Mouse (Mus musculus) hindbrain, embryonic 12.5 days (tissue): ENCODE measurements around the gene Rin3. TPM values are rescaled to one million over a fixed set of nuclear protein-coding genes. Genes with fewer than 3 reads are reported as not detected.

Experiments used
- ATAC-seq: fragments of 200-750 bp; cut with Nextera tagmentation; 2 replicates; pipeline ENCODE4 v1.8.0; 2017; ENCODE audit warnings: moderate TSS enrichment; ENCODE audit not compliant: low FRiP score
- H3K27ac ChIP-seq: fragments of 300-500 bp; sonication (generic); 2 replicates; pipeline ENCODE4 v1.5.1; 2016; ENCODE audit warnings: mild to moderate bottlenecking
- H3K27me3 ChIP-seq: fragments of 300-500 bp; sonication (generic); 2 replicates; pipeline ENCODE4 v1.6.1; 2016; ENCODE audit warnings: mild to moderate bottlenecking
- H3K36me3 ChIP-seq: fragments of 300-500 bp; sonication (generic); 2 replicates; pipeline ENCODE4 v1.6.1; 2016; ENCODE audit warnings: mild to moderate bottlenecking
- H3K4me1 ChIP-seq: fragments of 300-500 bp; sonication (generic); 2 replicates; pipeline ENCODE4 v1.6.1; 2016
- H3K4me2 ChIP-seq: fragments of 300-500 bp; sonication (generic); replicated peaks from 2 replicates; pipeline ENCODE4 v1.6.1; 2016; ENCODE audit warnings: mild to moderate bottlenecking
- H3K4me3 ChIP-seq: fragments of 300-500 bp; sonication (generic); 2 replicates; pipeline ENCODE4 v1.5.1; 2016; ENCODE audit warnings: mild to moderate bottlenecking
- H3K9ac ChIP-seq: fragments of 300-500 bp; sonication (generic); 2 replicates; pipeline ENCODE4 v1.6.1; 2016; ENCODE audit warnings: mild to moderate bottlenecking, moderate library complexity
- H3K9me3 ChIP-seq: fragments of 300-500 bp; sonication (generic); replicated peaks from 2 replicates; pipeline ENCODE4 v1.6.1; 2016; ENCODE audit warnings: mild to moderate bottlenecking
- WGBS: fragments of 180-500 bp; shearing (Covaris S2); methylation state at CpG from one replicate; pipeline ENCODE4 v1.1.7; 2016; 5-methylcytosine and 5-hydroxymethylcytosine counted together
- polyA plus RNA-seq: library from polyadenylated mRNA; unstranded; fragments of >200 nt; fragmentation: Nextera tagmentation; extraction: Ambion mirVana; gene quantifications from 2 replicates; pipeline ENCODE4 v1.2.1, GENCODE M21; 2016

Gene Rin3
- polyA plus RNA-seq, result 6.8 TPM in 2 replicates

GRCm38 (mm10) chr12:102282763-102283482 lies at the start of gene Rin3:
TSS of gene Rin3 (plus strand) at chr12:102283048.
- 2% methylated on average over 62 of the region's 75 CpGs for WGBS
- Histone ChIP-seq H3K27me3 (peaks cover 11% of the 10 kb centered on the region; the same call in 1 of the 2 replicates), H3K4me2 (peak within 1 kb of the TSS; percentile 91), H3K9ac (peak within 1 kb of the TSS; percentile 69), H3K27ac (0 out of 2 replicates have a peak within 1 kb of the TSS, but pooled peaks have one; percentile 17), H3K9me3 (0 out of 2 replicates have a peak, but pooled peaks cover 3% of the 10 kb centered on the region), H3K36me3 (no peaks in the 10 kb centered on the region), H3K4me1 (peaks cover 25% of the 10 kb centered on the region), H3K4me3 (peak within 1 kb of the TSS; percentile 52)
- peak; percentile 45 for ATAC-seq

DNA sequence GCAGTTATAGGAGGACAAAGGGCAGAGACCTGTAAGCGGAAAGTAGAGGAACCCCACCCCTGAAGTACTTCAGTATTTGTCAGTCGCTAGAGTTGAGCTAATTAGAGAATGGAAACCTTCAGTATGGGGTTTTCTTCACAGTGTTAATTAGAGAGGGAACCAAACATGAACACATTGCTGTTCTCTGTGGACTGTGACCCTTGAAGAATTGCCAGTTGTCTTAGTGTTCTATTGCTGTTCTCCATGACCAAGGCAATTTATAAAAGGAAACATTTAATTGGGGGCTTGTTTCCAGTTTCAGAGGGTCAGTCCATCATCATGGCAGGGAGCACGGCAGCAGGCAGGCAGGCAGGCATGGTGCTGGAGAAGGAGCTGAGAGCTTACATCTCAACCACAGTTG lies 47.3 kb upstream of the Rin3 start:
- H3K4me1 ChIP-seq, result no peaks in the 10 kb centered on the region
- no peaks in the 10 kb centered on the region for H3K36me3 ChIP-seq
- H3K4me3 ChIP-seq, result no peak overlapping the region
- no peak overlapping the region for H3K4me2 ChIP-seq
- no peak for ATAC-seq
- H3K27ac ChIP-seq, result no peak overlapping the region
- H3K9me3 ChIP-seq, result no peaks in the 10 kb centered on the region
- 84% methylated on average over 3 of the region's 3 CpGs for WGBS
- no peaks in the 10 kb centered on the region for H3K27me3 ChIP-seq
- no peak overlapping the region for H3K9ac ChIP-seq

DNA sequence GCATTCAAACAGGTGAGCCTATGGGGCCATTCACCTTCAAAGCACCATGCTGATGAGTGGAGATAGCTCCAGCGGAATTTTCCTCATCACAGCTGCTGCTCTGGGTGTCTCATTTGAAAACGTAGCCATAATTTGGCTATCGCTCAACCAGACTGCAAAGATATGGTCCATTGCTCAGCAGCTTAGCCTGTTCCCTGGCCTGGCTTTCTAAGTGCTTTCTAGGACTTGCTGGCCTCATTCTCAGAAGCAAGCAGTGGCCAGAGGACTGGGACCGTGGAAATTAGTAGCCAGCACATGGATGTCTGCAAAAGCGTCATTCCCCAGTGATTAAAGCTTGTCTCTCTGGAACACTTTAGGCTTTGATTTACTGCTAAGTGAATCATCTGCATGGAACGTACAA lies 46.5 kb upstream of the Rin3 start:
- Histone ChIP-seq H3K27me3 (no peaks in the 10 kb centered on the region), H3K9ac (no peak overlapping the region), H3K36me3 (no peaks in the 10 kb centered on the region), H3K9me3 (no peaks in the 10 kb centered on the region), H3K4me2 (no peak overlapping the region), H3K4me1 (no peaks in the 10 kb centered on the region), H3K27ac (no peak overlapping the region), H3K4me3 (no peak overlapping the region)
- 86% methylated on average over 6 of the region's 6 CpGs for WGBS
- ATAC-seq, result no peak

DNA sequence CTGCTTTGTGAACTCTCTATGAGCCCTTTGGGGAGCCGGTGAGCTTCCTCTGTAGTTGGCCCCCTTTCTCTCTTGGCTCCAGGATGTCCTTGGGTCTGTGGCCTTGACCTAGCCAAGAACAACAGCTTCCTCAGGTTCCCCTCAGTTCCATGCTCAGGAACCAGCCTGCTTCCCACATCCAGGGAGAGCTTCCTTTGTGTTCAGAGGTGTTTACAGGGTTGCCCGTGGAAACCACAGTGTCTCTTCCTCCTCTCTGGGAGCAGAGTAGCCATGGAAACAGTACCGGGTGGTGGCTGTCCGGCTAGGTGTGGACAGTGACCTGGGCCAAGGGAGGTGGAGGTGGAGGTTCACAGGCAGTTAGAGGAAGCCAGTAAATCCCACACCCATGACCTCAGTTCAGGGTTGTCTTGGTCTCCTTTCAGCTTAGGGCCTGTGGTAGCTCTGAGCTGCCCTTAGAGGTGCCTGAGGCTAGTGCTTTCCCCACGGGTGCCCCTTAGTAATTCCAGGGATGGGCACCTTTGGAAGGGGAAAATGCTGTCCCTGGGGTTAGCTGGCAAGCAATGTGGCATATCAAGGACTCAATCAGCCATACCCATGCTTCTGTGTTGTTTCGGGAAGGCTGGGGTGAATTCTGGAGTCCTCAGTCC lies 40.6 kb upstream of the Rin3 start:
- ATAC-seq, result no peak
- H3K36me3 ChIP-seq, result no peaks in the 10 kb centered on the region
- WGBS, result 59% methylated on average over 6 of the region's 6 CpGs
- no peak overlapping the region for H3K4me3 ChIP-seq
- no peak overlapping the region for H3K9ac ChIP-seq
- H3K27me3 ChIP-seq, result no peaks in the 10 kb centered on the region
- no peaks in the 10 kb centered on the region for H3K9me3 ChIP-seq
- no peak overlapping the region for H3K27ac ChIP-seq
- no peak overlapping the region for H3K4me2 ChIP-seq
- H3K4me1 ChIP-seq, result peaks cover 6% of the 10 kb centered on the region; the same call in 1 of the 2 replicates

GRCm38 (mm10) chr12:102243915-102244314 lies 38.9 kb upstream of the Rin3 start:
- H3K9me3 ChIP-seq, result no peaks in the 10 kb centered on the region
- ATAC-seq, result no peak
- H3K9ac ChIP-seq, result no peak overlapping the region
- no peak overlapping the region for H3K4me3 ChIP-seq
- H3K4me1 ChIP-seq, result peaks cover 6% of the 10 kb centered on the region; the same call in 1 of the 2 replicates
- H3K4me2 ChIP-seq, result no peak overlapping the region
- H3K27me3 ChIP-seq, result no peaks in the 10 kb centered on the region
- H3K36me3 ChIP-seq, result no peaks in the 10 kb centered on the region
- H3K27ac ChIP-seq, result no peak overlapping the region
- 72% methylated on average over 1 of the region's 1 CpGs for WGBS

GRCm38 (mm10) chr12:102246226-102246625 lies 36.6 kb upstream of the Rin3 start:
- Histone ChIP-seq H3K4me3 (no peak overlapping the region), H3K4me2 (no peak overlapping the region), H3K9ac (no peak overlapping the region), H3K27ac (no peak overlapping the region), H3K27me3 (no peaks in the 10 kb centered on the region), H3K4me1 (peaks cover 6% of the 10 kb centered on the region; the same call in 1 of the 2 replicates), H3K9me3 (no peaks in the 10 kb centered on the region), H3K36me3 (no peaks in the 10 kb centered on the region)
- ATAC-seq, result no peak
- 93% methylated on average over 5 of the region's 5 CpGs for WGBS

DNA sequence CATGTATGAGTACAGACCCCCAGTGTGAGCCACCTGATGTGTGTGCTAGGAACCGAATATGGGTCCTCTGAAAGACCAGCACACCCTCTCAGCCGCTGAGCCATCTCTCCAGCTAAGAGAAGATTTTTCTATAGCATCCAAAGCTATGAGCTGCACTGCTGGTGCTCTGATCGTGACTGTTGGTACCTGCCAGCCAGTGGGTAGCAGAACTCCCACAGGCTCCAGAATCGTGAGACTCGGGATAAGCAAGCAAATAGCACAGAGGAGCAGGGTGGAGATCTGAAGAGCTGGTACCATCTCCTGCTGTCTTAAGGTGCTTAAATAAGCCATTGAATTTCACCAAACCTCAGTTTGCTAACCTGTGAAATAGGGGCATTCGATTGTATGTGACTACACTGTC lies 34.7 kb upstream of the Rin3 start:
- 92% methylated on average over 6 of the region's 6 CpGs for WGBS
- no peak overlapping the region for H3K4me2 ChIP-seq
- no peaks in the 10 kb centered on the region for H3K9me3 ChIP-seq
- no peaks in the 10 kb centered on the region for H3K4me1 ChIP-seq
- no peak overlapping the region for H3K9ac ChIP-seq
- H3K4me3 ChIP-seq, result no peak overlapping the region
- no peak overlapping the region for H3K27ac ChIP-seq
- H3K27me3 ChIP-seq, result no peaks in the 10 kb centered on the region
- ATAC-seq, result no peak
- H3K36me3 ChIP-seq, result no peaks in the 10 kb centered on the region

- Histone ChIP-seq H3K27ac (no peak overlapping the region), H3K9me3 (no peaks in the 10 kb centered on the region), H3K4me3 (no peak overlapping the region), H3K4me2 (no peak overlapping the region), H3K36me3 (no peaks in the 10 kb centered on the region), H3K4me1 (no peaks in the 10 kb centered on the region), H3K27me3 (no peaks in the 10 kb centered on the region), H3K9ac (no peak overlapping the region)
- WGBS, result 78% methylated on average over 4 of the region's 4 CpGs
- no peak for ATAC-seq
Observed at GRCm38 (mm10) chr12:102250316-102250715, 32.5 kb upstream of the Rin3 start.

- no peak for ATAC-seq
- no peaks in the 10 kb centered on the region for H3K4me1 ChIP-seq
- no peak overlapping the region for H3K4me2 ChIP-seq
- H3K27me3 ChIP-seq, result no peaks in the 10 kb centered on the region
- H3K36me3 ChIP-seq, result no peaks in the 10 kb centered on the region
- no peak overlapping the region for H3K9ac ChIP-seq
- H3K4me3 ChIP-seq, result no peak overlapping the region
- H3K9me3 ChIP-seq, result no peaks in the 10 kb centered on the region
- WGBS, result 77% methylated on average over 3 of the region's 3 CpGs
- H3K27ac ChIP-seq, result no peak overlapping the region
Observed at GRCm38 (mm10) chr12:102251070-102251469, 31.8 kb upstream of the Rin3 start.

DNA sequence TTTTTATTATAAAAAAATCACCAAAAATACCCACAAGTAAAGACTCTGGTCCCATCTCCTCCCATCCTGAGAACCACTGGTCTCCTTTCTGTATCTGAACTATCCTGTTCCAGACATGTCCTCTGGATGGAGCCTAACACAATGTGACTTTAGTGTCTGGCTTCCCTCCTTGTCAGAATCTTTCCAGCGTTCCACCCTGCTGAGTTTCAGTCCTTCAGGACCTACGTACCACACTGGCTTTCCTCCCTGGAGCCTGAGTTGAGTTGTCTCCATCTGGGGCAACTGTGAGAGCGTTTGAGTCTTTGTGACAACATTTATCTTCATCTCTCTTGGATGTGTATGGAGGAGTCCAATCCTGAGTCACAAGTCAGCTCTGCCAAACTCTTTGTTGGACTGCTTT lies 30.9 kb upstream of the Rin3 start:
- Histone ChIP-seq H3K4me2 (no peak overlapping the region), H3K4me3 (no peak overlapping the region), H3K9ac (no peak overlapping the region), H3K27me3 (no peaks in the 10 kb centered on the region), H3K4me1 (no peaks in the 10 kb centered on the region), H3K9me3 (no peaks in the 10 kb centered on the region), H3K27ac (no peak overlapping the region), H3K36me3 (no peaks in the 10 kb centered on the region)
- WGBS, result 70% methylated on average over 3 of the region's 3 CpGs
- ATAC-seq, result no peak

DNA sequence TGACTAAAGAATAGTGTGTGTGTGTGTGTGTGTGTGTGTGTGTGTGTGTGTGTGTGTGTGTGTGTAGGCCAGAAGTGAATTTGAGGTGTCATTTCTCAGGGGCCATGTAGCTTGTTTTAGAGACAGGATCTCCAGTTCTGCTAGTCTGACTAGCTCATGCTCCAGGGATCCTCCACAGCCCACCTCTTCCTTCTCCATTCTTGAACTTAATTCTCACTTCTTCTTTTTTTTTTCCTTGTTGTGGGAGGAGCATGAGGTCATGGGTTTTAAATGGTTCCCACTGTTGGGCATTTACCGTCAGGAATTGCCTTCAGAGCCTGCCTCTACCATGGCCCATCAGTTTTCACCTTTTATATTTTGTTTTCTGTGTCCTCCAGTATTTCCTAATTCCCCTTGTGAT lies 30.3 kb upstream of the Rin3 start:
- Histone ChIP-seq H3K27me3 (no peaks in the 10 kb centered on the region), H3K9ac (no peak overlapping the region), H3K9me3 (no peaks in the 10 kb centered on the region), H3K4me2 (no peak overlapping the region), H3K4me1 (no peaks in the 10 kb centered on the region), H3K36me3 (no peaks in the 10 kb centered on the region), H3K27ac (no peak overlapping the region), H3K4me3 (no peak overlapping the region)
- 75% methylated on average over 1 of the region's 1 CpGs for WGBS
- ATAC-seq, result no peak

DNA sequence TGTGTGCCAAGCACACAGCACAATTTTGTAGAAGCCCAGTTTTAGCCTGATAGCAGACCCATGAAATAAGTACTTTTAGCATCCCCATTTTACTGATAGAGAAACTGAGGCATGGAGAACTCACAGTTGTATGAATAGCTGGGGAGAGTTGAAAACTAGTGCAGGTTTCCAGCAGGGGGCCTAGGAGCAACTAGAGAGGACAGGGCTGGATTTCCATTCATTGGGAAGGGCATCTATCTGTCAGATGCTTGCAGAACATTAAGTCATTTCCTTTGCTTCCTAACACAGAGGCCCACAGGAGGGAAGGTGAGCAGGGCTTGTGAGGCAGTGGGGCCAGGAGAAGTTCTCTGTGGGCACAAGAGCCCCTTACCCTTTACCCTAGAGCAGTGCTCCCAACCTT lies 27.8 kb upstream of the Rin3 start:
- no peak for ATAC-seq
- H3K27me3 ChIP-seq, result no peaks in the 10 kb centered on the region
- no peak overlapping the region for H3K9ac ChIP-seq

More for the DNA sequence above, 27.8 kb upstream of the Rin3 start:
- Histone ChIP-seq H3K4me2 (no peak overlapping the region), H3K27ac (no peak overlapping the region), H3K4me1 (no peaks in the 10 kb centered on the region), H3K4me3 (no peak overlapping the region), H3K36me3 (no peaks in the 10 kb centered on the region), H3K9me3 (no peaks in the 10 kb centered on the region)
